Mouse (Mus musculus): ENCODE results near the gene Nfkbib.
A peak's percentile ranks its signal among the peaks of the same experiment; 100 is the strongest.

Nfkbib gene

DNA sequence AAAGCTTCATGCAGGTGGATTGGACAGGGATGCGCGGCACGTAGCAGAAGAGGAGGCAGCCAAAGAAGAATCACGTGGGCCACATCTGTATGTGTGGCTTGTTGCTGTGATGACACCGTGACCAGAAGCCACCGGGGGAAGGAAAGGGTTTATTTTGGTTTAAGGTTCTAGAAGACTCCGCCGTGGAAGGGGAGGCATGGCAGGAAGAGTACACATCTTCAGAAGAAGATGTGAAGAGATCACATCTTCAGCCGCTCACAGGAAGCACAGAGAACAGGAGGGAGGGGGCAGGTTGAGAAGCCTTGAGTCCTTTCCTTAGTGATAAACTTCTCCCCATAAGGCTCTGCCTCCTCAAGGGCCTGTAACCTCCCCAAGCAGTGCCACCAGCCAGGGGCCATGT lies 32.7 kb upstream of the Nfkbib start:
- DNase-seq (ENCODE audit: low spot score), result no peak

DNA sequence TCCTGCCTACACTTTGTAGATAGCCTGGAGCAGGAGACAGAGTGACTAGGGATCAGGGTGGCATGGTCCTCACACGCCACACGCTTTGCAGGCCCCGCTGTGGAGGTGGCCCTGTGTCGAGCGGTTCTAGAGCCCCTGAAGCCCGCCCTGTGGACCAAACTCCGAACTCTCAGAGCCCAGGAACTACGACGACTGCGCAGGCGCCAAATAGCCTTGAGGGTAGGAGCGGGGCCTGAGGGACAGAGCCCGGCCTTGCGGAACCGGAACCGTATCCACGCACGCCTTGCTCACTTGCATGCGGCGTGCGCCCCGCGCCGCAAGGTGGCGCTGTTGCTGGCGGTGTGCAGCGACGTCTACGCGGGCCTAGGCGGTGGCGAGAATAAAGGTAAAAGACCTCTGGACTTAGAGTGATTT lies 29.3 kb upstream of the Nfkbib start:
- peak; percentile 77 for DNase-seq (ENCODE audit: low spot score)

DNA sequence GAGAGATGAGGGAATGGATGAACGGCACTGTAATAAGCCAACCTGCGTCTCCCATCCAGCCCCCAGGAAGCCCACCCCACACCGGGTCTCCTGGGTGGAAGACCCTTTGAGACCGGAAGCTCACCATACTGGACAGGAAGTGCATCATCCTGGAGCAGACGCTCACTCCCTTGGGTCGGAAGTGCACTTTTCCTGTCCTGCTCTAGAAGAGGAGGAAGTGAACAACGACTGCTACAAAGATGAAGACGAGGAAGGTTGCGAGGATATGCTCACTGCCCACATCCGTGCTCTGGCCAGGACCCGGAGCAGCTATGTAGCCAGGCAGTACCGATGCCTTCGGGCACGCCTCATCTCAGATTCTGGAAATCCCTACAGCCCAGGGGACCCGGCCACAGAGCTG lies 28.5 kb upstream of the Nfkbib start:
- DNase-seq (ENCODE audit: low spot score), result no peak

DNA sequence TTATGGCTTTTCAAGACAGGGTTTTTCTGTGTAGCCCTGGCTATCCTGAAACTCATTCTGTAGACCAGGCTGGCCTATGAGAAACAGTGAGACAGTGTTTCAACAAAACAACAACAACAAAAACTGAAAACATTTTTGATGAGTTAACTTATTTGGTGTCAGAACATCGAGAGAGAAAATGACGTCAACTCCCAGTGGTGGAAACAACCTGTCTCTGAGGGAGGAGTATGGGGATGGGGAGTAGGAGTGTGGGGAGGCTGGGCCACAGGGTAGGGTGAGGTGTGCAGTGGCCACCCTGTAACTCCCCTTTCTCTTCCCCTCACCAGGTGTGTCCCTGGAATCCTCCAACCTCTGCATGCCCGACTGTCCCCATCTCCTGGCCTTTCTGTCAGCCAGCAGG lies 27.2 kb upstream of the Nfkbib start:
- DNase-seq (ENCODE audit: low spot score), result no peak

DNA sequence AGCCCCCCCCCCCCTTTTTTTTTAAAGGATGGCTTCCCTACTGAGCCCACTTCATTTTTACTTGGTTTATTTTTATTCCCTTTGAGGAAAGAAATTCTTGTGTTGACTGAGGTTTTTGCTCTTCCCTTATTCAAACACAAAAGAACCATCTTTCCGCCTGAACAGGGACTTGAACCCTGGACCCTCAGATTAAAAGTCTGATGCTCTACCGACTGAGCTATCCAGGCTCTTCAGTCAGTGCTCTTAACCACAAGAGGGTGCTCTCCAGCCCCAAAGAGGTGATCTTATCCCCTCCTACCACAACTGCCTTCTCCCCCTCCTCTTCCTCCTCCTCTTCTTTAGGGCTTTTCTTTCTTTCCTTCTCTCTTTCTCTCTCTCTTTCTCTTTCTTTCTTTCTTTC lies 26.5 kb upstream of the Nfkbib start:
- no peak for DNase-seq (ENCODE audit: low spot score)

DNA sequence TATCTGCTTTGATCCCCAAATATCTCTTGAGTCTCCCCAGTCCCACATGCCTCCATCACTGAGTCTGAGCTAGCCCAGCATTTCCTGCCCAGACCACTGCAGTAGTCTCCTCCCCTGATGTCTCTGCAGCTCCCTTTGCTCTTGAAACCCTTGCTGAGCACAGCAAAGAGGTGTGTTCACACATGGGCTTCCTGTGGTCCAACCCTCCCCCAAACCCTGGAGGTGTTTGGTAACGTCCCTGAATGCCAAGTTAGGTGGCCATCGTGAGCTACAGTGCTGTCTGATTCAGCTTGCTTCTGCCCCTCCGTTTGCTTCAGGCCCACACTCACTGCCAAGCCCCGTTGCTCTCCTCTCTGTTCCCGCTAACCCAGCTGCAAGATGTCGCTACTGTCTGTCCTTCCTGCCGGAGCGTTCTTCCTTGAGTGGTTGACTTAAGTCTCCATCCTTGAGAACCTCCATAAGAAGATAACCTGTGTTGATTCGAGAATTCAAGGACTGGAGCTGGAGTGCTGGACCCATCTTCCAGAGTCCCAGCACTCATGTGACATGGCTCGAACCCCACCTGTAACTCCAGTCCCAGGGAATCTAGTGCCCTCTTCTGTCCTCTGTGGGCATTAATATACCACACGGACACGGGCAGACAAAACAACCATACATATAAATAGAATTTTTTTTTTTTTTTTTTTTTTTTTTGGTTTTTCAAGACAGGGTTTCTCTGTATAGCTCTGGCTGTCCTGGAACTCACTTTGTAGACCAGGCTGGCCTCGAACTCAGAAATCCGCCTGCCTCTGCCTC lies 25.3 kb upstream of the Nfkbib start:
- no peak for DNase-seq (ENCODE audit: low spot score)

DNA sequence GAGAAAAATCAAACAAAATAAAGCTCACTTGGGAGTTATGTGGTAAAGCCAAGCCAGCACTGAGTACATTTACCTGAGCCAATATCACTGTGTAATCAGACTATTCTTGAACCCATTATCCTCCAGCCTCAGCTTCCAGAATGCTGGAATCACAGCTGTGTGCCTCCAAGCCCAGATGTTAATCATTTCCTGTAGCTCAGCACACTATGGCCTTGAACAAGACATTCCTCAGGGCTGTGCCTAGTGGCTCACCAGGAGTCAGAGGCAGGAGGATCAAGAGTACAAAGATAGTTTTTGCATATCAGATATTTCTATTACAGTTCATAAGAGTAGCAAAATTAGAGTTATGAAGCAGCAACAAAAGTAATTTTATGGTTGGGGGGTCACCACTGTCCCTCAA lies 24.4 kb upstream of the Nfkbib start:
- no peak for DNase-seq (ENCODE audit: low spot score)

DNA sequence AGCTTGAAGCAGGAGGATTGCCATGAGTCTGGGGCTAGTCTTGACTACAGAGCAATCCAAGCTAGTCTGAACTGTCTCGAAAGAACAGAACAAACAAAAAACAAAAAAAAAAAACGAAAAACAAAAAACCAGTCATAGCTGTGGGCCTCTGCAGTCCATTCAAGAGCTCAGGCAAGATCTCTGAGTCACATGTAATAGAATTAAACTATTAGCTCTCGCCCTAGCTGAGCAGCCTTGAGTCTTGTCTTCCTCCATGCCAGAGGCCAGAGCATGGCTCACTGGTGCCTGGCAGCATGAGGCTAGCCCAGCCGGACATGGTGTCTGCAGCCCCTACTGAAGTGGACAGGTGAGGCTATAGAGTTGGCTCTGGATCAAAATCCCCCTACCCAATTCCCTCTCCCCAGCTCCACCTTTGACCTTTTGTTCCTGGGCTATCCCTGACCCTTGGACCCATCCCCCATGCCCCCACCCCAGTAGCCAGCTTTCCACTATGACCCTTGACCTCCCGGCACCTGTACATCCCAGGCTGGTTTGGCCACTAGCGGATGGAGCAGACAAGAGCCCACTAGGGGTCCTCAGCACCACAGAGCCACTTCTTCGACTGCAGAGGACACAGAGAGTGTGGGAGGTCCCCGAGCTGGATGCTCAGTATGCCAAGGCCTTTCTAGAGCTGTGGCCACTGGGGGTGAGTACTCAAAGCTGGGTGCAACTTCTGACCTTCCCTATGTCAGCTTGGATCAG lies 22.9 kb upstream of the Nfkbib start:
- DNase-seq (ENCODE audit: low spot score), result no peak

DNA sequence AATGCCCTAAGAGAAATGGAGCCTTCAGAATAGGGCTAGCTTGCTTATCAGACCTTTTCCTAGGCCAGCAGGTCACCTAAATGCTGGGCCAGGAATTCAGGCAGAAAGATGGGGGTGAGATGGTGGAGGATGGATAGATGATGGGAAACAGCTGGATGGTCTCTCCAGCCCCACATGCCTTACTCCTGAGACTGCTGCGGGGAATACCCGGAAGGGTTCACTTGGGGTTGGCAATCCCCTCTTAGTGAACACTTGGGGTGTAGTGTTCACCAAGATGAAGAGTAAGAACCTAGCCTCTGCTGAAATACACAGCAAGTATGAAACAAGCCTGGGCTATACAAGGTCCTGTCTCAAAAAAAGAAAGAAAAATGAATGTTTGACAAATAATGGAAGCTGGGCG lies 21.9 kb upstream of the Nfkbib start:
- DNase-seq (ENCODE audit: low spot score), result no peak

DNA sequence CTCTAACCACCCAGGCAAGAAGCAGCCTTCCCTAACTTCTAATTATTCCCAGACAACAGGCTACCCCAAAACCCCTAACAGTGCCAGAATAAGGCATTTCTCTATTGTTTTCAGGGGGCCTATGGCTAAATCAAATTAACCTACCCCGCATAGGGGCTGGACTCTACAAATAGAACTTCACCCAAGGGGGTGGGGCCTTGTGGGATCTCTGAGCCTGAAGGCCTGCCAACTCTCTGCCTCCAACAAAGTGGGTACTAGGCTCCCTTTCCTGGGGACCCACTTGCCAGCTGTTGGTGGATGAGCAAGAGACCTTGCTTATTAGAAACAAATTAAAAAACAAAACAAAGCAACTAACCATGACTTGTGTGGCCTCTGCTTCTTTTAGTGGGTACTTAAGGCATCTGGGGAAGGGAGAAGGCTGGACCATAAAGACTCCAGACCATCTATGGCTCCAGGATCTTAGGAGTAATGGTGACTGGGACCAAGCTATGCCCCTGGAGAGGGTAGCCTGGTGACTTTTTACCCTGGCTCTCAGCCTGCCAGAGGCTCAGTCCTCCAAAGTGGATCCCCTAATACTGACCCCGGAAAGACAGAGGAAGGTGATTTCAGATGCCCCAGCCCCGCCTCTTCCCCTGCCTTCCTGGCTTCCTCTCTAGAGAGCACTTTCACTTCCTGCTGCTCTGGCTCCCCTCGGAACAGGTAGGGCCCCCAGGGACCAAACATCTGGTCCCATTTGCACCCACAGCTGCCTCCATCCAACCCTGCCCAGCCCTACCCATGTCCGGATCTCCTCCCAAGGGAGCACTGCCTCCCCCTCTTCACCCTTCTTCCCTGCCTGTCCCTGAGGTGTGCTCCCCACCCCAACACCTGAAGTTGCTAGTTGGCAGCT lies 21.2 kb upstream of the Nfkbib start, which contains the start of gene Rinl:
TSS of gene Rinl (plus strand) at position 663 of the 889 bp plus-strand sequence.
- no peak for DNase-seq (ENCODE audit: low spot score)

DNA sequence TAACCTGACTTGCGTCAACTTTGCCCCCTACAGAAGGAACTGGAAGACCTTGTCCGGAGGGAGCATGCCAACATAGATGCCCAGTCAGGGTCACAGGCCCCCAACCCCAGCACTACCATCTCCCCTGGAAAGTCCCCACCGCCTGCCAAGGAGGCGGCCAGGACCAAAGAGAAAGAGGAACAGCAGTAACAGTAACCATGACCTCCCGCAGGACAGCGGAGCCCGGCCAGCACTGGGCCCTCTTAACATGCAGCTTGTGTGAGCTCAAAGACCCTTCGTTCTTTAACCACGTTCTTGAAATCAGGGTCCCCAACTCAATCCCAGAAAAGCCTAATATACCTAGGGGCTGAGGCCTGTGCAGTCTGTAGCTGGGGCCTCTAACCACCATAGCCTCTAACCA lies 20.6 kb upstream of the Nfkbib start:
- DNase-seq (ENCODE audit: low spot score), result no peak

DNA sequence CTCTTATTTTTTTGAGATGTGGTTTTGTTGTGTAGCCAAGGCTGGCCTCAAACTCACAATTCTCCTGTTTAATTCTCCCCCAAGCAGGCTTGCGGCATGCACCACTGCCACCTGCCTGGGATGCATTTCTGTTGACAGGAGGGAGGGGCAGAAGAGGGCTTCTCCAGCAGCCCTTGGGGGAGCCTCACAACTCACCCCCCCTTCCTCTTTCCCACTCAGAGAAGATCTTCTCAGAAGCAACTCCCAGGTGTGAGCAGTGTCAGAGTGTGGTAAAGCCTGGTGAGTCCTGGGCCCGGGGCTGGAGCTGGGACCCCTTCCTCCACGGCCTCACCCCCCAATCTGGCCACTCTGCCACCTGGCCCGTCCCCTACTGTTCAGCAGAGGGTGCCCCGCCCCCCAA lies 17.8 kb upstream of the Nfkbib start:
- no peak for DNase-seq (ENCODE audit: low spot score)

DNA sequence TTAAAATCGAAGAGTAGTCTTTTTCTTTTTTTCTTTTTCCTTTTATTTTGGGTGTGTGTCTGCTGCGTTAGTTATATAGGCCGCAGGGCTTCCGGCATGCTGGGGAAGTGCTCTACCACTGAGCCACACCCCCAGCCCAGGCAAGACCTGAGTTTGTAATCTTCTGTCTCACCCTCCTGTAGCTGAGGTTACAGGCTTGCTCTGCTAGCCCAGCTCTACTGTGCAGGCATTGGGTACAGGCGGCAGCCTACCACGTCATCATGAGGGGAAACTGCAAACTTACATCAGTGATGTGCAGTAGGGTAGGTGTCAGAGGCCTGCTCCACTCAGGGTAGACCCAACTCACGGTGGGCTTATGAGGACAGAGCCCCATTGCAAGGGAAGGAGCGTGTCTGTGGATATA lies 13.9 kb upstream of the Nfkbib start:
- no peak for DNase-seq (ENCODE audit: low spot score)

DNA sequence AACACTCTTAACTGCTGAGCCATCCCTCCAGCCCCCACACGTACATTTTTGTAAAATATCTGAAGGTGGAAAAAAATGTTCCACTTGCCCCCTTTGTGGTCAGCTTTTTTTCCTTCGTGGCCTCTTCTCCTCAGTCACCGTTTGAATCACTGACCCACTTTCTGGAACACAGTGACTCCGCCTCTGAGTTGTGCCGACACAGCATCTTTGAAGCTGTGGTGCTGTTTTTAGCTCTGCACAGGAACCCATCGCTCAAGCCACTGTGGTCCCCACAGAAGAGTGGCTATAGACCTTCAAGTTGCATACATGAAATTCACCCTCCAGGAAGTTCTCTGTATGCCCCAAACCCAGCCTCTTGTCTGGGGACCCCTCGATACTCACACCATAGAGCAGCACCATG lies 13.5 kb upstream of the Nfkbib start:
- DNase-seq (ENCODE audit: low spot score), result no peak

DNA sequence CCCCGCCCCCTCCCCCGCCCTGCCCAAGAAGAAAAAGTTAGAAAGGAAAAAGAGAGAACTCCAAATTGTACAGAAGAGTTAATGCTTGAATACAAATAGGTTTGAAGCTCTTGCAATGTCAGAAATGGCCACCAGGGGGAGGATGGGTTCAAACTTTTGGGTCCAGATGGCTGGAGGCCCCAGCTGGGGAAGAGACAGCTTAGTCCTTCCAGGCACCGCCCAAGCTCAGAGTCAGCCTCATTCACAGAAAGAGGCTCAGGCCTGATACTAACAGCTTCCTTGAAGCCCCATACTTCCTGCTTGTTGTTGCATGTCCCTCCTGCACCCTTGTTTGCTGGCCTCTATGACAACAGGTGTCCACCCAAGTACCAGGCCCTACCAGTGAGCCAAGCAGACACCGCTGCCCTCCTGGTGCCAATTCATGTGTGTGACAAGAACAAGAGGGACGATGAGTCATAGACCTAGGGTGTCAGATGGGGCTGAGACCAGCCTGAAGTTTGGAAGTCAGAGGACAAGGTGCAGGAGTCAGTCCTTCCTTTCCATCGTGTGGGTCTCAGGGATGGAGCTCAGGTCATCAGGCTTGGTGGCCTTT lies 12.9 kb upstream of the Nfkbib start:
- peak; percentile 87 for DNase-seq (ENCODE audit: low spot score)

DNA sequence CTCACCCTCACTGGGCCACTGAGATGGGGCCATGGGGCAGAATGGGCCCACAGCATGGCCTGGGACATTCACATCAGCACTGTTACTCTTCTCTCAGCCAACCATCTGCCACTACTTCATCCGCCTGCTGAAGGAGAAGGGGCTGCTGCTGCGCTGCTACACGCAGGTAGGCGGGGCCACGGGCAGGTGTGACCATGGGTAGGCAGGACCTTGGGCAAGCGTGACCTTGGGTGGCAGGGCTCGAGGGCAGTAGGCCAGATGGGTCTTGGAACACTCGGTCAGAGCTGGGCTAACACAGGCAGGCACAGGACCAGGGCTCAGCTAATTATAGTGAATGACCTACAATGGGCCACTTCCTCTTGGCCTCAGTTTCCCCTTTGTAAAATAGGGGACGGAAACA lies 11.5 kb upstream of the Nfkbib start:
- no peak for DNase-seq (ENCODE audit: low spot score)

DNA sequence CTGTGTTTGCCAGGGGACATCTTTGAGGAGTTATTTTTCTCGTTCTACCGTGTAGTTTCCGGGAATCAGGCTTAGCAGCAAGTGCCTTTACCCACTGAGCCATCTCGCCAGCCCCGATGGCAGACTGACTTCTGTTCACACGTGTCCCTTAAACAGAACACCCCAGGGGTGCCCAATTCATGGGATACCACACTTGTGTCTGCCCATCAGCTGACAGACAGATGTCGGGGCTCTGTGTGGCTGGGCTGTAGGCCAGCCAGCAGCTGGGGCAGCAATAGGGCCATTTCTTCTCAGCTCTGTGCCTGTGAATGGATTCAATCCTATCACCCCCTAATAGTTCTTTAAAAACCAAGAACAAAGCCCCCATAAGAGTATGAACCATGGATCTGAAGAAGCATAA lies 7.8 kb upstream of the Nfkbib start:
- DNase-seq (ENCODE audit: low spot score), result no peak

DNA sequence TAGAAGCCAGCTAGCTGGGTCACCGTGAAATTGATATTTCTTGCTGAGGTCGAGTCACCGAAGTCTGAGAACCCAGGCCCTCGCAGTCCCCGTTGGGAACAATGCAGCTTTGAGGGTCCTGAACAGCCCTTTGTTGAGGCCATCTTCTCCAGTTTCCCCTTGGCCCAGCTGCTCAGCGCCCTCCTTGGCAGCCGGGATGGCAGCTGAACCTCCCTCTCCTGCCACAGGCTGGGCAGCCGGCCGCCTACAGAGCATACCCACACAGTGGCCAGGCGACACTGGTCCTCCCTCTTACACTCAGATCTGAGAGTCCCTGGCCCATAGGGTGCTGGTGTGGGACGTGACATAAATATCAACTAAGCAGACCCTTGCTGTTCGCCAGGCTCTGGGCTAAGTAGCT lies 6.9 kb upstream of the Nfkbib start:
- DNase-seq (ENCODE audit: low spot score), result no peak

DNA sequence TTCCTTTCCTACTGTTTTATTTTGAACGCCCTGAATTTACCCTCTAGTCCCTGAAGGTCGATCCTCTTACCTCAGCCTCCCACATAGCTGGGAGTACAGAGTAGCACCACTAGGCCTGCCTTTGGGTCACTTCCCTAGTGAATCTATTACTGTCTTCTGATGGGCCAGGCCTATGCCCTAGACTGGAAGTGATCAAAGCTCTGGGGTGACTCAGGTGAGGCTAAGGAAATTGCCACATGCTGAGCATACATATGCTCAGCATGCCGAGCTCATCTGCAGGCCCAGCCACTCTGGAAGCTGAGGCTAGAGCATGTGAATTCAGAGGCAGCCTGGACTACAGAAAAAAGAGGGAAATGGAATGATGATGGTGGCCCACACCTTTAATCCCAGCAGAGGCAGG lies 5.9 kb upstream of the Nfkbib start:
- no peak for DNase-seq (ENCODE audit: low spot score)

DNA sequence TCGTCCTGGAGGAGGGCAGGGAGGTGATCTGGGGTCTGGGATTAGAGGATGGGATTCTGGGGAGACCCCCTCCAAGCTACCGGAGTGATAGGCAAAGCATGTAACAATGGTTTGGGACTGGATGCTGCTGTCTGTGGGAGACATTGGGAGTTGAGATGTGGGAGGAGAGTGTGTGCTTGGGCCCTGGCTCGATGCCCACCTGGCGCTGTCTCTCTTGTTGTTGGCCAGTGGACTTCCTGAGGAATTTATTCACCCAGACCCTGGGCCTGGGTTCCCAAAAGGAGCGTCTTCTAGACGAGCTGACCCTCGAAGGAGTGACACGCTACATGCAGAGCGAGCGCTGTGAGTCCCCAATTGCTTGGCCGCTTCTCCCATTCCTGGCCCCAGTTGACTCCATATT lies 4.6 kb upstream of the Nfkbib start:
- DNase-seq (ENCODE audit: low spot score), result no peak

DNA sequence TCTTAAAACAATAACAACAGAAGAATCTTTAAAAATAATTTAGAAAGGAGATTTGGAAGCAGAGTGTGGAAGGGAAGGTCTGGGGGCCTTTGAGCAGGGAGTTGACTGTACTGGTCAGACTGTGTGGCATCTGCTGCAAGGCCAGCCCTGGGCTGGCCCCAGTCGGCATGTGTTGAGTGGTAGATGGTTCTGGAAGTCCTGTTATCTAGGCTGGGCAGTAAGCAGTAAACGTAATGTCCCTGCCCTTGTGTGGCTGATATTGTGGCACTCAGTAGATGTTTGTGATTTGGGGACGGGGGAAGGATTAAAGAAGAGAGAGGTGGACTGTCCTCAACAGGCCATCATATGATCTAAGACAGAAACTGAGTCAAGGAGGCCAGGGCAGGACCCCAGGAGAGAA lies 3.0 kb upstream of the Nfkbib start:
- no peak for DNase-seq (ENCODE audit: low spot score)

DNA sequence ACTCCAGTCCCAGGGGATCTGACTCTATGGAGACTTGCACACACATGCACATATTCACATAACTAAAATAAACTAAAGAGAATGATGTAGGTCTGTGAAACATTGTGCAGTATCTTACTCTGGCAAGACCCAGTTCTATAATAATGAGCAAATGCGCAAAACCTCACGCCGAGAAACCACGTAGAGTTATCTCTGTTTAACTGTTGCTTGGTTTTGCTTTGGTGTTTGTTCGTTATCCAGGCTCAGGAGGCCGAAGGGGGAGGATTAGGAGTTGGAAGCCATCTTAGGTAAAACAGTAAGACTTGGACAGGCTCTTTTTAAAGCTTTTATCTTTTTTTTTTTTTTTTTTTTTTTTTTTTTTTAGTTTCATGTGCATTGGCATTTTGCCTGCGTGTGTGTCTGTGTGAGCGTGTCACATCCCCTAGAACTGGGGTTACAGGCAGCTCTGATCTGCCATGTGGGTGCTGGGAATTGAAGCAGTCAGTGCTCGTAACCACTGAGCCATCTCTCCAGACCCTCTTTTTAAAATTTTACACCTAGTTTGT lies 2.2 kb upstream of the Nfkbib start:
- no peak for DNase-seq (ENCODE audit: low spot score)

All from ovary, postnatal 14 days (tissue).